Mouse (Mus musculus) large intestine, adult 2 months (tissue): ENCODE measurements around the gene Klhl35. TPM values are rescaled to one million over a fixed set of nuclear protein-coding genes. Genes with fewer than 3 reads are reported as not detected.

Source experiments
- DNase-seq: peaks from one replicate; pipeline ENCODE4 v3.0.0-alpha.2; 2012; ENCODE audit warnings: low read depth, low spot score
- WGBS: fragments of 180-500 bp; shearing (Covaris S2); methylation state at CpG from one replicate; pipeline ENCODE4 v1.1.7; 2018; 5-methylcytosine and 5-hydroxymethylcytosine counted together
- polyA plus RNA-seq: library from polyadenylated mRNA; depleted of rRNA; stranded (reverse); fragments of >200 nt; gene quantifications from 2 replicates; pipeline ENCODE4 v1.2.3, GENCODE M21; 2012

Gene Klhl35
- polyA plus RNA-seq, 1 experiment, result 0.11 TPM

DNA sequence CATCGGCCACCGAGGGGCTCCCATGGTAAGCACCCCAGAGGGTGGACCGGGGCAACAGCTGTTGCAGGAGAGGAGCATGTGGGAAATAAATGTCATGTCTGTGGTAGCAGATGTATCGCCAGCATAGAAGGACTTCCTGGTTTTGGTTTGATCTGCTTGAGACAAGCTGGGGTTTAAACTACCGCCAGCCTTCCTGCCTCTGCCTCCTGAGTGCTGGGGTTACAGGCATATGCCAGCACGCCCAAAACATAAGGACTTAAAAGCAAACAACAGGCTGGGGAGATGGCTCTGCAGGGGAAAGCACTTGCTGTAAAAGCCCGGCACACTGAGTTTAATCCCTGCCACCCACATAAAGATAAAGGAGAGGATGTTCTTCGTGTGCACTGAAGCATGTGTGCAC, 16.7 kb upstream of the Klhl35 start:
- WGBS, result 55% methylated on average over 8 of the region's 8 CpGs
- DNase-seq, result no peak

DNA sequence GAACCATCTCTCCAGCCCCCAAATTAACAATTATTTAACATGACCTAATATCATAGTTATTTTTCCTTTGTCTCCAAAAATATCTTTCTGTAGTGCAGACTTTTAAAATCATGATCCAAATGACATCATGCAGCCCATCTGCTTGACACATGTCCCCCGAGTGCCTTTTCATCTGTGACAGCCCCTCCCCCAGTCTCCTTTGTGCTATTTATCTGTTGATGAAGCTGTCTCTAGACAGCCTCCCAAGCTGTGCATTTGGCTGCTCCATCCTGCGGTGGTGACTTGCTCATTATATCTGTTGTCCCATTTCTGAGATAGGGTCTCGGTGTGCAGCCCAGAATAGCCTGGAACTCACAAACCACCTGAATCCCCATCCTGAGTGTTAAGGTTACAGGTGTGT, 16.1 kb upstream of the Klhl35 start:
- 74% methylated on average over 3 of the region's 3 CpGs for WGBS
- DNase-seq, result no peak

- 2% methylated on average over 3 of the region's 3 CpGs for WGBS
- peak; percentile 60 for DNase-seq
Measured at GRCm38 (mm10) chr7:99450703-99451102, 15.1 kb upstream of the Klhl35 start.

DNA sequence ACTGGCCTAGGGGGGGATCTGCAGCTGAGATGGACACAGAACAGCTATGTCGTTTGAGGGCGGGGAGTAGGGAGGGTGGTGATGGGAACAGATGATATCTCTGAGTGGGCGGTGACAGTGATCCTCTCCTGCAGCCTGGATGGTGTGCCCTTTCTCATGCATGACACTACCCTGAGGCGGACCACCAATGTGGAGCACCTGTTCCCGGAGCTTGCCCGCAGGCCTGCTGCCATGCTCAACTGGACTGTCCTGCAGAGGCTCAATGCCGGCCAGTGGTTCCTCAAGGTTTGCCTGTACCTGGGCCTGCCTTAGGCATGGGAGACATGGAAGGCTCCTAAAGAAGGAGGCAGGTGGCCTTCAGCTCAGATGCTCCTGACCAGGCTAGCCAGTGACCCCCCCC, 12.9 kb upstream of the Klhl35 start:
- no peak for DNase-seq
- WGBS, result 80% methylated on average over 7 of the region's 7 CpGs

GRCm38 (mm10) chr7:99454044-99454443, 11.8 kb upstream of the Klhl35 start:
- 68% methylated on average over 4 of the region's 4 CpGs for WGBS

DNA sequence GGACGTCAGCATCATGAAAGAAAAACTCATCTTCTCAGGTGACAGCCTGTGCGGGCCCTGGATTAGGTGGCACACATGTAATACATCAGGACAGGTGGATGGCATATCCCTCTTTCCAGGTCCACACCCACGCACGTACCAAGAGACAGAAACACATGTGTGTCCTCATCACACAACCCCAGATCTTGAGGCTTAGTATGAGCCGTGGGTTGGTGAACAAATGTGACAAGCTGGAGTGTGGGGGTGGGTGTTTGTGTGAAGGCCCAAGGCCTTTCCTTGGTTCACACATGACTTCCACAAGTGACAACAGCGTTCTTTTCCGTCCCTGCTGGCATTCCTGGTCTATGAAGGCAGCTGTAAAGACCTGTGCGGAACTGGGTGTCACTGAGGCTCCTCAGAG, 7.0 kb upstream of the Klhl35 start:
- no peak for DNase-seq
- WGBS, result 95% methylated on average over 8 of the region's 8 CpGs

More at GRCm38 (mm10) chr7:99454044-99454443, 11.8 kb upstream of the Klhl35 start:
- no peak for DNase-seq

DNA sequence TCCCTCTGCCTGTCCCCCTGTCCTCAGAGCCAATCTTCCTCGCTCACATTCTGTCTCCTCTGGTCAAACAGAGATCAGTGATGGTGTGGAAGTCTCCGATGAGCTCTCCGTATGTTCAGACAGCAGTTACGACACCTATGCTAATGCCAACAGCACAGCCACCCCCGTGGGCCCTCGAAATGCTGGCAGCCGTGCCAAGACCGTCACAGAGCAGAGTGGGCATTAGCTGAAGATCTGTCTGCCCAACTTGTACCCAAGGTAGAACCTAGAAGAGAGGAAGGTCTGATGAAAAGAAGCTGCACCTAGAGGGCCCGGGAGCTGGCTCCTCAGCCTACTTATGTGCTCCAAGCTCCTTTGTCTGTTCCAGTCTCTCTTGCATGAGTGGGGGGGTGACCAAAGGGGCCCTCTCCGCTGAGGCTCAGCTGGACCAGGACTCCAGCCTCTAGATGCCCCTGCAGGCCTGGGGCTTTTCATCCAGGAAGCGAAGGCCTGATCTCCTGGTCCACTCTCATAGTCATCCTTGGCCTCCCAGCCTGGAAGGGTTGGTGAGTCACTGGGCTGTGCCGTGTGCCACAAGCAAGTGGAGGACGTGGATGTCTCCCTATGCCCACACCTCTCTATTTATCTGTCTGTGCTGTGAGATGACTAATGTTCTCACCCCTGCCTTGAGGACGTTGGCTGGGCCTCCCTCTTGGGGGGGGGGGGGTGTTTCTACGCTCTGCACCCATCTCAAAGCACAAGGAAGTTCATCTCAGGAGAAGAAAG, 5.7 kb upstream of the Klhl35 start:
- WGBS, result 87% methylated on average over 15 of the region's 15 CpGs

GRCm38 (mm10) chr7:99463120-99463519, 2.7 kb upstream of the Klhl35 start:
- 88% methylated on average over 2 of the region's 2 CpGs for WGBS
- DNase-seq, result no peak

More for the DNA sequence above, 5.7 kb upstream of the Klhl35 start:
- no peak for DNase-seq

- 21% methylated on average over 11 of the region's 11 CpGs for WGBS
- DNase-seq, result no peak
Measured at GRCm38 (mm10) chr7:99467916-99468282, 2.1 kb downstream of the Klhl35 start.

DNA sequence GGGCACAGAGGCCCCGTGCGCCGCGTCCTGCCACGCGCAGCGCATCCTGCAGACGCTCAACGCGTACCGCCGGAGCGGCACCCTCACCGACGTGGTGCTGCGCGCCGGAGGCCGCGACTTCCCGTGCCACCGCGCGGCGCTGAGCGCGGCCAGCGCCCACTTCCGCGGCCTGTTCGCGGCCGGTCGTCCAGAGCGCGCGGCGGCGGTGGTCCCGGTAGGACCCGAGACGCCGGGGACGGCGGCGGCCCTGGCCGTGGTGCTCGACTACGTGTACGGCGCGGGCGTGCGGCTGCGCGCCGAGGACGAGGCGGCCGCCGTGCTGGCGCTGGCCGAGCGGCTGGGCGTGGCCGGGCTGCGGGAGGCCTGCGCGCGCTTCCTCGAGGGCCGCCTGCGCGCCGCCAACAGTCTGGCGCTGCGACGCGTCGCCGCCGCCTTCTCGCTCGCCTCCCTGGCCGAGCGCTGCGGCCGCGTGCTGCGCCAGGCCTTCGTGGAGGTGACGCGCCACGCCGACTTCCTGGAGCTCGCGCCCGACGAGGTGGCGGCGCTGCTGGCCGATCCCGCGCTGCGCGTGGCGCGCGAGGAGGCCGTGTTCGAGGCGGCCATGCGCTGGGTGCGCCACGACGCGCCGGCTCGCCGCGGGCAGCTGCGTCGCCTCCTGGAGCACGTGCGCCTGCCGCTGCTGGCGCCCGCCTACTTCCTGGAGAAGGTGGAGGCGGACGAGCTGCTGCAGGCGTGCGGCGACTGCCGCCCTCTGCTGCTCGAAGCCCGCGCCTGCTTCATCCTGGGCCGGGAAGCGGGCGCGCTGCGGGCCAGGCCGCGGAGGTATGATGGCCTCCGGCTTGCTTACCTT, 2.7 kb downstream of the Klhl35 start:
- DNase-seq, result no peak
- 3% methylated on average over 145 of the region's 145 CpGs for WGBS

- WGBS, result 82% methylated on average over 17 of the region's 17 CpGs
- DNase-seq, result no peak
Measured at GRCm38 (mm10) chr7:99469680-99470405, 4.0 kb downstream of the Klhl35 start.

DNA sequence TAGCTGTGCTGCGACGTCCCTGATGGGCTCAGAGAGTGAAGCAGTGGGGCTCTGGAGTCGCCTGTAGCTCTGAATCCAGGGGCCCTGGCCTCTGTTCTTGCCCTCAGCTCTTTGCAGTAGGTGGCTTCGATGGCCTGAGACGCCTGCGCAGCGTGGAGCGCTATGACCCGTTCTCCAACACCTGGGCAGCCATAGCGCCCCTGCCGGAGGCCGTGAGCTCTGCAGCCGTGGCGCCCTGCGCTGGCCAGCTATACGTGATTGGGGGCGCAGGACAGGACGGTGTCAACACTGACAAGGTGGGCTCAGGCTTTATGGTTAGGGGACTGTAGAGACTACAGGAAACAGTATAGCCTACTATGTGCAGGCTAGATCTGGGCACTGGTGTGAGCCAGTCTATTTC, 5.8 kb downstream of the Klhl35 start:
- no peak for DNase-seq
- WGBS, result 83% methylated on average over 18 of the region's 18 CpGs

DNA sequence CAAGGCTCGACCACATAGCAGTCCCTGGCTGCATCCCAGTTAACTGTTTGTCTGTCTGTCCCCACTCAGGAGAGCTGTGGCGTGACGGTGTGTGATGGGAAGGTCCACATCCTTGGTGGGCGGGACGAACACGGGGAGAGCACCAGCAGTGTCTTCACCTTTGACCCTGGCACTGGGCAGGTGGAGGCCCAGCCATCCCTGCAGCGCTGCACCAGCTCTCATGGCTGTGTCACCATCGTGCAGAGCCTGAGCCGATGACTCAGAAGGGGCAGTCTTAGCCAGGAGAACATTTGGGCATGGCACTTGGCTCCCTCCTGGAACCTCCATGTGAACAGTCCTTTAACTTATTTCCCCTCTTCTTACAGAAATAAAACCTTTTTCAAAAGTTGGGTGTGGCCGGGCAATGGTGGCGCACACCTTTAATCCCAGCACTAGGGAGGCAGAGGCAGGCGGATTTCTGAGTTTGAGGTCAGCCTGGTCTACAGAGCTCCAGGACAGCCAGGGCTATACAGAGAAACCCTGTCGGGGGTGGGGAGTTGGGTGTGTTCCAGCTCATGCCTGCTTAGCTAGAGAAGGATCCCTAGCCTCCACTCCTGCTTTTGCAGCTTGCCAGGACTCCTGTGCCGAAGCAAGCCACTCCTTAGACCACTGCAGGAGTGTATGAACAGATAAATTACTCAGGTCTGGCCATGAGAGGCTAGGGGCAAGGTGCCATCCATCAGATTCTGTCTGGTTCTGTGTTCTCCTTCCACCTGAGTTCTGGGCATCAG, 8.0 kb downstream of the Klhl35 start:
- WGBS, result 63% methylated on average over 14 of the region's 14 CpGs
- no peak for DNase-seq

GRCm38 (mm10) chr7:99474836-99475561, 9.2 kb downstream of the Klhl35 start:
- no peak for DNase-seq
- 78% methylated on average over 12 of the region's 12 CpGs for WGBS

DNA sequence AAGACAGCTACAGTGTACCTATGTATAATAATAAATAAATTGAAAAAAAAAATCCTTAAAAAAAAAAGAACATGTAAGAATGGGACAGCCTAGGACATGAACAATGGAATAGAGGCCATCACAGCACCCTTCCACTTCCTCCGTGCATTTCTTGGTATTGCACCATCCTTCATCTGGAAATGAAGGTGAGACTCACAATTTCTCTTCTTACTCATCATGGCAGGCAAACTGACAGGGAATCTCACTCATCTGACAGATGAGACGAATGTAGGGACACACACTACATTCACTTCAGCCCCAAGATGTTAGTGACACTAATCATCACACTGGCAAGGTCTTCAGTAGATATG, 9.7 kb downstream of the Klhl35 start:
- 83% methylated on average over 2 of the region's 2 CpGs for WGBS

GRCm38 (mm10) chr7:99476558-99477114, 10.8 kb downstream of the Klhl35 start:
- no peak for DNase-seq
- WGBS, result 34% methylated on average over 3 of the region's 3 CpGs

More for the DNA sequence above, 9.7 kb downstream of the Klhl35 start:
- no peak for DNase-seq

DNA sequence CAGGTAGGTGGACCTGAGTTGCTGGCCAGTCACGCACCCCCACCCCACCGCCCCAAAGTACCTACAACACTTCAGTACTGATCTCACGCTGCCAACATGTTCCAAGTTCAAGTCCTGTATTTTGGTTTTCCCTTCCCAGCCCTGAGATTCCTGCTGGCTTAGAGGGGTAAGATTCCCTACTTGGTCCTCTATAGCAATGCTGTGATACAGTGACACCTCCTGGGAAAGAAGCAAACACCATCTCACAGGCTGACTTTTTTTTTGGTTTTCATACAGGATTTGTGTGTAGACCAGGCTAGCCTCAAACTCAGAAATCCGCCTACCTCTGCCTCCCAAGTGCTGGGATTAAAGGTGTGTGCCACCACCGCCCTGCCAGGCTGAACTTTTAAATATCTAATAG, 11.4 kb downstream of the Klhl35 start:
- no peak for DNase-seq
- WGBS, result 89% methylated on average over 5 of the region's 5 CpGs

DNA sequence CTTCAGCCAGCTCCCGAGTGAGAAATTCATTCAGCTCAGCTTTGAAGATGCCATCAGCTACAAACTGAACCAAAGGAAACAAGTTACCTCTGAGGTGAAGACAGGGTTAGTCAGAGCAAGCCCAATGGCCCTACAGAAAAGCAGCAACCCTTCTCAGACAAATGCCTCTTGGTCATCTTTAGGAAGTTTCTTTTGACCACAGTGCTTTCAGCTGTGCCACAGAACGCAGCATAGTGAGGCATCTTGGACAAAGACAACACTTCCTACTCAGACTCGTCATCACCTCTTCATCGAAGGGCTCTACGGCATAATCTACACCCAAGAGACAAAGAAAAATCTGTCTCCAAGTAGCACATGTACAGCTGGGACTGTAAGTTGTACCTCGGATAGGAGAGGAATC, 16.8 kb downstream of the Klhl35 start:
- WGBS, result 1% methylated on average over 6 of the region's 6 CpGs
- DNase-seq, result no peak
